Mouse (Mus musculus) bone marrow macrophage, adult 2 months (primary cell): ENCODE results near the gene Dock1. TPM values are rescaled to one million over a fixed set of nuclear protein-coding genes. Genes with fewer than 3 reads are reported as not detected.

Experiments used
- H3K27ac ChIP-seq: 2 replicates; pipeline ENCODE4 v1.5.1; 2012; ENCODE audit warnings: low read depth, low read length; ENCODE audit not compliant: insufficient read depth
- H3K4me1 ChIP-seq: 2 replicates; pipeline ENCODE4 v1.6.1; 2012; ENCODE audit warnings: low read length; ENCODE audit not compliant: control insufficient read depth, insufficient read depth
- H3K4me3 ChIP-seq: 2 replicates; pipeline ENCODE4 v1.5.1; 2012; ENCODE audit warnings: mild to moderate bottlenecking, low read length, moderate library complexity; ENCODE audit not compliant: insufficient read depth
- CTCF ChIP-seq: IDR thresholded peaks from 2 replicates; pipeline ENCODE4 v1.5.1; 2012; ENCODE audit warnings: low read depth, mild to moderate bottlenecking, low read length, moderate library complexity
- POLR2A ChIP-seq: IDR thresholded peaks from 2 replicates; pipeline ENCODE4 v1.6.1; 2012; ENCODE audit warnings: mild to moderate bottlenecking, low read depth, low read length, borderline replicate concordance
- polyA plus RNA-seq: library from polyadenylated mRNA; stranded (reverse); fragments of >200 nt; gene quantifications from 2 replicates; pipeline ENCODE4 v1.2.4, GENCODE M21; 2012; ENCODE audit not compliant: missing spikeins, insufficient read depth, insufficient read length

The Dock1 gene
- polyA plus RNA-seq, 1 experiment = 19.9 TPM

GRCm38 (mm10) chr7:134693325-134693724 lies 22.9 kb downstream of the Dock1 start:
- Histone ChIP-seq H3K4me1 (peaks cover 72% of the 10 kb centered on the region), H3K4me3 (no peak overlapping the region), H3K27ac (peak overlapping the region; percentile 62; the same call in 1 of the 2 replicates)
- TF ChIP-seq CTCF (no peak), POLR2A (no peak)

GRCm38 (mm10) chr7:134695431-134695830 lies 25.0 kb downstream of the Dock1 start:
- peaks cover 77% of the 10 kb centered on the region for H3K4me1 ChIP-seq
- no peak for TF ChIP-seq POLR2A
- no peak for TF ChIP-seq CTCF
- H3K27ac ChIP-seq = peak overlapping the region; percentile 76
- no peak overlapping the region for H3K4me3 ChIP-seq

- Histone ChIP-seq H3K27ac (peak overlapping the region; percentile 76), H3K4me3 (no peak overlapping the region), H3K4me1 (peaks cover 75% of the 10 kb centered on the region)
- TF ChIP-seq CTCF (no peak), POLR2A (no peak)
Observed at GRCm38 (mm10) chr7:134696126-134696979, 25.9 kb downstream of the Dock1 start.

GRCm38 (mm10) chr7:134697479-134697878 lies 27.0 kb downstream of the Dock1 start:
- Histone ChIP-seq H3K4me1 (peaks cover 73% of the 10 kb centered on the region), H3K27ac (peak overlapping the region; percentile 87), H3K4me3 (peak overlapping the region; percentile 32)
- TF ChIP-seq CTCF (no peak), POLR2A (no peak)

GRCm38 (mm10) chr7:134698246-134698645 lies 27.8 kb downstream of the Dock1 start:
- Histone ChIP-seq H3K27ac (peak overlapping the region; percentile 69), H3K4me3 (no peak overlapping the region), H3K4me1 (peaks cover 69% of the 10 kb centered on the region)
- no peak for TF ChIP-seq CTCF
- no peak for TF ChIP-seq POLR2A

- TF ChIP-seq CTCF (no peak), POLR2A (no peak)
- H3K4me1 ChIP-seq = peaks cover 51% of the 10 kb centered on the region
- H3K27ac ChIP-seq = no peak overlapping the region
- no peak overlapping the region for H3K4me3 ChIP-seq
Observed at GRCm38 (mm10) chr7:134700001-134700400, 29.5 kb downstream of the Dock1 start.

- no peak overlapping the region for H3K4me3 ChIP-seq
- H3K4me1 ChIP-seq = peaks cover 31% of the 10 kb centered on the region
- TF ChIP-seq CTCF (no peak), POLR2A (no peak)
- H3K27ac ChIP-seq = no peak overlapping the region
Observed at GRCm38 (mm10) chr7:134702481-134702880, 32.0 kb downstream of the Dock1 start.

- Histone ChIP-seq H3K27ac (no peak overlapping the region), H3K4me1 (peaks cover 20% of the 10 kb centered on the region), H3K4me3 (no peak overlapping the region)
- TF ChIP-seq CTCF = no peak
- TF ChIP-seq POLR2A = no peak
Observed at GRCm38 (mm10) chr7:134703704-134704103, 33.2 kb downstream of the Dock1 start.

GRCm38 (mm10) chr7:134709226-134709853 lies 38.9 kb downstream of the Dock1 start:
- Histone ChIP-seq H3K4me3 (no peak overlapping the region), H3K4me1 (no peaks in the 10 kb centered on the region)
- TF ChIP-seq POLR2A (no peak), CTCF (no peak)

GRCm38 (mm10) chr7:134711576-134711975 lies 41.1 kb downstream of the Dock1 start:
- no peak overlapping the region for H3K4me3 ChIP-seq
- H3K27ac ChIP-seq = no peak overlapping the region
- TF ChIP-seq POLR2A (no peak), CTCF (no peak)
- H3K4me1 ChIP-seq = no peaks in the 10 kb centered on the region

More at GRCm38 (mm10) chr7:134709226-134709853, 38.9 kb downstream of the Dock1 start:
- H3K27ac ChIP-seq = no peak overlapping the region
